Mouse (Mus musculus): ENCODE measurements around the gene Ryk. TPM values are rescaled to one million over a fixed set of nuclear protein-coding genes. Genes with fewer than 3 reads are reported as not detected.
"Not testable (repeated sequence)": the region's sequence is repeated elsewhere in the genome, so short reads cannot be mapped to it uniquely, and the experiment has no call there.

The Ryk gene
- total RNA-seq, 2 experiments from 2014 or later, result 31.6 to 38.0 TPM

GRCm38 (mm10) chr9:102890166-102890565 lies 55.4 kb downstream of the Ryk start:
- intact Hi-C loops (cut with DNase I), result no loop called here

GRCm38 (mm10) chr9:102892480-102893355 lies 58.0 kb downstream of the Ryk start:
- intact Hi-C loops (cut with DNase I), result no loop called here
- DNase-seq (ENCODE audit: low spot score in 2 of 2), result no peak

More at GRCm38 (mm10) chr9:102890166-102890565, 55.4 kb downstream of the Ryk start:
- no peak for DNase-seq (ENCODE audit: low spot score in 2 of 2)

GRCm38 (mm10) chr9:102893356-102893870 lies 58.7 kb downstream of the Ryk start:
- intact Hi-C loops (cut with DNase I), result no loop called here
- no peak for DNase-seq (ENCODE audit: low spot score in 2 of 2)

GRCm38 (mm10) chr9:102899916-102900315 lies 65.2 kb downstream of the Ryk start:
- intact Hi-C loops (cut with DNase I), result loop anchor here (10.0 kb wide), 1 partner anchor 305 kb away; the partner anchor contains the start of gene Srprb
- DNase-seq (ENCODE audit: low spot score in 2 of 2), result no peak

GRCm38 (mm10) chr9:102902308-102902707 lies 67.6 kb downstream of the Ryk start:
- DNase-seq (ENCODE audit: low spot score in 2 of 2), result no peak
- intact Hi-C loops (cut with DNase I), result loop anchor here (10.0 kb wide), 1 partner anchor 302 kb away; the partner anchor contains the start of gene Srprb

- no peak for DNase-seq (ENCODE audit: low spot score in 2 of 2)
- intact Hi-C loops (cut with DNase I), result loop anchor here (10.0 kb wide), 1 partner anchor 300 kb away; the partner anchor contains the start of gene Srprb
These were observed 70.2 kb downstream of the Ryk start for GRCm38 (mm10) chr9:102904952-102905351.

- DNase-seq (ENCODE audit: low spot score in 2 of 2), result no peak
- intact Hi-C loops (cut with DNase I), result loop anchor here (10.0 kb wide), 1 partner anchor 298 kb away; the partner anchor contains the start of gene Srprb
These were observed 72.1 kb downstream of the Ryk start for GRCm38 (mm10) chr9:102906781-102907180.

GRCm38 (mm10) chr9:102907521-102908246 lies 73.0 kb downstream of the Ryk start:
- no peak for DNase-seq (ENCODE audit: low spot score in 2 of 2)
- intact Hi-C loops (cut with DNase I), result loop anchor here (10.0 kb wide), 1 partner anchor 297 kb away; the partner anchor contains the start of gene Srprb

- no peak for DNase-seq (ENCODE audit: low spot score in 2 of 2)
- intact Hi-C loops (cut with DNase I), result no loop called here
These were observed 76.8 kb downstream of the Ryk start for GRCm38 (mm10) chr9:102911526-102911925.

- DNase-seq (ENCODE audit: low spot score in 2 of 2), result no peak
- intact Hi-C loops (cut with DNase I), result no loop called here
These were observed 77.9 kb downstream of the Ryk start for GRCm38 (mm10) chr9:102912516-102913035.

GRCm38 (mm10) chr9:102913597-102913996 lies 78.9 kb downstream of the Ryk start:
- intact Hi-C loops (cut with DNase I); DNase-seq (ENCODE audit: low spot score in 2 of 2): not testable (repeated sequence)

- intact Hi-C loops (cut with DNase I), result no loop called here
- peak; percentile 28 to 38 for DNase-seq (ENCODE audit: low spot score in 2 of 2)
These were observed 79.9 kb downstream of the Ryk start for GRCm38 (mm10) chr9:102914583-102914982.

GRCm38 (mm10) chr9:102915292-102915854 lies 80.7 kb downstream of the Ryk start:
- intact Hi-C loops (cut with DNase I), result no loop called here
- no peak for DNase-seq (ENCODE audit: low spot score in 2 of 2)

- intact Hi-C loops (cut with DNase I), result no loop called here
These were observed 81.4 kb downstream of the Ryk start for GRCm38 (mm10) chr9:102916076-102916475.

GRCm38 (mm10) chr9:102917532-102918129 lies 82.9 kb downstream of the Ryk start:
- intact Hi-C loops (cut with DNase I), result no loop called here

More at GRCm38 (mm10) chr9:102916076-102916475, 81.4 kb downstream of the Ryk start:
- no peak for DNase-seq (ENCODE audit: low spot score in 2 of 2)

GRCm38 (mm10) chr9:102919486-102919885 lies 84.8 kb downstream of the Ryk start:
- DNase-seq (ENCODE audit: low spot score in 2 of 2), result no peak
- intact Hi-C loops (cut with DNase I), result no loop called here

More at GRCm38 (mm10) chr9:102917532-102918129, 82.9 kb downstream of the Ryk start:
- DNase-seq (ENCODE audit: low spot score in 2 of 2), result no peak

GRCm38 (mm10) chr9:102921791-102922190 lies 87.1 kb downstream of the Ryk start:
- intact Hi-C loops (cut with DNase I), result no loop called here

GRCm38 (mm10) chr9:102922866-102923434 lies 88.2 kb downstream of the Ryk start:
- intact Hi-C loops (cut with DNase I), result no loop called here
- DNase-seq (ENCODE audit: low spot score in 2 of 2), result peak in 1 of 2 experiments; percentile 20

More at GRCm38 (mm10) chr9:102921791-102922190, 87.1 kb downstream of the Ryk start:
- DNase-seq (ENCODE audit: low spot score in 2 of 2), result no peak

GRCm38 (mm10) chr9:102923836-102924235 lies 89.1 kb downstream of the Ryk start:
- intact Hi-C loops (cut with DNase I), result no loop called here
- no peak for DNase-seq (ENCODE audit: low spot score in 2 of 2)
